Comparison of ENCODE assay signal across 26 mouse cellular contexts in the genomic region with DNA sequence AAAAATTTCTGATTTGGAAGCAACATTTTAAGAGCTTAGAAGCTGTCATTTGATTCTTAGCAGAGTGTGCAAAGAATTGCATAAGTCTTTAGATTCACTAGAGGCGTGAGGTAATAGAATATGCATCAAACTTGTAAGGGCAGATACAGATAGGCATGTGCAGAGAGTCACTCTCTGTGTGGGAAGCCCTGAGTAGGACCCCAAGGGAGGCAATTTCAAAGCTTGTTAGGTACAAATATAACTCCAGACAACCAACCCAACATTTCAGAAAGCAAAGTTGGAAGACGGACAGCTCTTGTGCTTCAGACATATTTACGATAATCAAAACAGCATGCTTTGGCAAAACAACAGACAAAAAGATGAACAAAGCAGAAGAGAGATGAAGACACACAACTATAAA. TPM values are rescaled to one million over a fixed set of nuclear protein-coding genes. Genes with fewer than 3 reads are reported as not detected.
"Had no signal": no experiment of that assay in that cellular context is flagged by ENCODE, and none has a peak within 500 bp of the region (broad histone marks: within the 10 kb centered on the region; RNA-seq: fewer than 3 reads in every experiment).

No protein-coding gene starts in this region.

- H3K4me1 ChIP-seq: embryonic facial prominence, embryonic 12.5 days; embryonic facial prominence, embryonic 15.5 days; forebrain, embryonic 10.5 days; forebrain, embryonic 12.5 days; forebrain, embryonic 13.5 days; forebrain, embryonic 15.5 days had no signal

- H3K9ac ChIP-seq: embryonic facial prominence, embryonic 12.5 days; embryonic facial prominence, embryonic 13.5 days; embryonic facial prominence, embryonic 15.5 days; forebrain, embryonic 12.5 days; forebrain, embryonic 13.5 days; forebrain, embryonic 15.5 days; forebrain, postnatal 0 days had no signal

- H3K4me2 ChIP-seq: embryonic facial prominence, embryonic 12.5 days; embryonic facial prominence, embryonic 13.5 days; embryonic facial prominence, embryonic 15.5 days; forebrain, embryonic 12.5 days; forebrain, embryonic 13.5 days; forebrain, embryonic 15.5 days had no signal

- H3K27ac ChIP-seq: embryonic facial prominence, embryonic 12.5 days; embryonic facial prominence, embryonic 13.5 days; embryonic facial prominence, embryonic 15.5 days; forebrain, embryonic 10.5 days; forebrain, embryonic 12.5 days; forebrain, embryonic 13.5 days; forebrain, embryonic 15.5 days had no signal

- DNase-seq: cerebellum, adult 18-20 months; cerebellum, adult 2 months; cerebellum, adult 8-10 months; cerebellum, adult 9-10 months; cerebellum, adult 9-11 months; cerebellum, postnatal 25 days; cerebellum, postnatal 36 days; forebrain, postnatal 0 days; gastrocnemius, adult 2 months; gastrocnemius, postnatal 14 days; gastrocnemius, postnatal 25 days; gastrocnemius, postnatal 36 days; heart, adult 2 months had no signal

- H3K27me3 ChIP-seq: embryonic facial prominence, embryonic 12.5 days; embryonic facial prominence, embryonic 13.5 days; embryonic facial prominence, embryonic 15.5 days; forebrain, embryonic 12.5 days; forebrain, embryonic 13.5 days; forebrain, embryonic 15.5 days had no signal

- H3K9me3 ChIP-seq: embryonic facial prominence, embryonic 12.5 days; embryonic facial prominence, embryonic 13.5 days; embryonic facial prominence, embryonic 15.5 days; forebrain, embryonic 10.5 days; forebrain, embryonic 12.5 days; forebrain, embryonic 13.5 days; forebrain, embryonic 15.5 days had no signal

- H3K4me3 ChIP-seq: embryonic facial prominence, embryonic 12.5 days; embryonic facial prominence, embryonic 13.5 days; embryonic facial prominence, embryonic 15.5 days; erythroblast, embryonic 14.5 days; forebrain, embryonic 10.5 days; forebrain, embryonic 12.5 days; forebrain, embryonic 13.5 days; forebrain, embryonic 15.5 days; gastrocnemius, adult 2 months; heart, adult 2 months had no signal

- H3K36me3 ChIP-seq: embryonic facial prominence, embryonic 12.5 days; embryonic facial prominence, embryonic 13.5 days; embryonic facial prominence, embryonic 15.5 days; forebrain, embryonic 10.5 days; forebrain, embryonic 12.5 days; forebrain, embryonic 15.5 days had no signal

- ATAC-seq: forebrain, embryonic 15.5 days; forebrain, embryonic 16.5 days had no signal

RNA-seq across cellular contexts. Expression of a gene that starts 22.5 kb away (rescaled TPM):
- total RNA-seq: gastrocnemius, adult 18-20 months; gastrocnemius, adult 8-10 months; gastrocnemius, postnatal 25 days; gastrocnemius, postnatal 36 days; granulocyte monocyte progenitor cell, adult 5-6 weeks had no signal
- polyA plus RNA-seq: cerebellum, adult 2 months; erythroblast, embryonic 14.5 days; forebrain, embryonic 11.5 days had no signal
